Mouse (Mus musculus) heart, adult 2 months (tissue): ENCODE results near the gene Gm20517.
A peak's percentile ranks its signal among the peaks of the same experiment; 100 is the strongest.

Experiments
- CTCF ChIP-seq: fragments of 200-600 bp; IDR thresholded peaks from 2 replicates; pipeline ENCODE4 v1.8.1; 2022; ENCODE audit warnings: antibody characterized with exemption, mild to moderate bottlenecking, moderate library complexity
- EP300 ChIP-seq: fragments of 200-500 bp; IDR thresholded peaks from 2 replicates; pipeline ENCODE4 v1.6.1; 2011; ENCODE audit warnings: low read depth, low read length, control low read depth; ENCODE audit not compliant: insufficient read depth
- POLR2A ChIP-seq: fragments of 200-500 bp; IDR thresholded peaks from 2 replicates; pipeline ENCODE4 v1.6.1; 2011; ENCODE audit warnings: mild to moderate bottlenecking, low read depth, low read length, control low read depth; ENCODE audit not compliant: insufficient read depth

- no peak for TF ChIP-seq EP300
- peak; percentile 66 for TF ChIP-seq CTCF
- no peak for TF ChIP-seq POLR2A
Measured at GRCm38 (mm10) chr17:47646683-47647082, 35.3 kb downstream of the Gm20517 start.
